Comparison of ENCODE assay signal across 18 mouse cellular contexts in the genomic region with DNA sequence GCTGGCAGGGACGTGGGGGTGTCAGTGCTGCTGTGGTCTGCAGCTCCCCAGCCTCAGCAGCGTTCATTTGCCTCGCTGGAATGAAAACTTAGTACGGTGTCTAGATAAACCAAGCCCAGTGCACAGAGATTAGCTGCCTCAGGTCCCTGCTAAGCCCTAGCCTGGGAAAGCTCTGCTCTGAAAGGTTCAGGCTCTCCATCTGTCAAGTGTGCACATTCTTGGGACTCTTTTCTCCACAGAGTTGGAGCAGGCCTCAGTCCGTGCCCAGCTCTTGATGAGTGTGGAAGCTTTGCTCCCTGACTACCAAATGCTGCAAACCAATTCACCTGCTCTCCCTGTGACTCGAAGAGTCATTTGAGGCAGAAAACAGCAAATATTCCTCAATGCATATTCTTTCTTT. TPM values are rescaled to one million over a fixed set of nuclear protein-coding genes. Genes with fewer than 3 reads are reported as not detected.
"Had no signal": no experiment of that assay in that cellular context is flagged by ENCODE, and none has a peak within 500 bp of the region (broad histone marks: within the 10 kb centered on the region; RNA-seq: fewer than 3 reads in every experiment).

No protein-coding gene starts in this region.

- H3K4me3 ChIP-seq: left cerebral cortex, adult 2 months; limb, embryonic 15.5 days; liver, embryonic 12.5 days; lung, embryonic 15.5 days; megakaryocyte, embryonic 14.5 days; midbrain, embryonic 15.5 days; neural tube, embryonic 12.5 days had no signal

- DNase-seq: kidney, postnatal 25 days; lung, postnatal 14 days; thymus, adult 2 months; thymus, postnatal 25 days had no signal

- H3K27ac ChIP-seq: left cerebral cortex, adult 2 months; limb, embryonic 15.5 days; liver, embryonic 12.5 days; lung, embryonic 15.5 days; macrophage; midbrain, embryonic 15.5 days; neural tube, embryonic 12.5 days had no signal

- H3K9me3 ChIP-seq: limb, embryonic 15.5 days; liver, embryonic 12.5 days; lung, embryonic 15.5 days; midbrain, embryonic 15.5 days; neural tube, embryonic 12.5 days had no signal

- H3K9ac ChIP-seq: limb, embryonic 15.5 days; liver, embryonic 12.5 days; lung, embryonic 15.5 days; midbrain, embryonic 15.5 days; neural tube, embryonic 12.5 days had no signal

- H3K36me3 ChIP-seq: limb, embryonic 15.5 days; liver, embryonic 12.5 days; lung, embryonic 15.5 days; midbrain, embryonic 15.5 days; neural tube, embryonic 12.5 days had no signal

- H3K4me1 ChIP-seq: liver, embryonic 12.5 days; megakaryocyte, embryonic 14.5 days had no signal

- H3K4me2 ChIP-seq: limb, embryonic 15.5 days; liver, embryonic 12.5 days; lung, embryonic 15.5 days; midbrain, embryonic 11.5 days; midbrain, embryonic 15.5 days; neural tube, embryonic 12.5 days had no signal

- ATAC-seq: liver, embryonic 12.5 days; midbrain, embryonic 15.5 days had no signal

RNA-seq across cellular contexts. Expression of a gene that starts 43.5 kb away (rescaled TPM):
- total RNA-seq: left cerebral cortex, adult 2 months had no signal
- polyA plus RNA-seq: kidney, embryonic 16.5 days; limb, embryonic 11.5 days; limb, embryonic 15.5 days; liver, embryonic 12.5 days; liver, embryonic 16.5 days; lung, embryonic 15.5 days; macrophage; midbrain, embryonic 11.5 days; neural tube, embryonic 12.5 days; testis, adult 2 months; thymus, adult 2 months; urinary bladder, adult 2 months had no signal
